Mouse (Mus musculus): Measurements from ENCODE around the gene Oscp1. TPM values are rescaled to one million over a fixed set of nuclear protein-coding genes. Genes with fewer than 3 reads are reported as not detected.

Oscp1 gene
- polyA plus RNA-seq, 1 experiment from 2014 or later: 23.7 TPM

DNA sequence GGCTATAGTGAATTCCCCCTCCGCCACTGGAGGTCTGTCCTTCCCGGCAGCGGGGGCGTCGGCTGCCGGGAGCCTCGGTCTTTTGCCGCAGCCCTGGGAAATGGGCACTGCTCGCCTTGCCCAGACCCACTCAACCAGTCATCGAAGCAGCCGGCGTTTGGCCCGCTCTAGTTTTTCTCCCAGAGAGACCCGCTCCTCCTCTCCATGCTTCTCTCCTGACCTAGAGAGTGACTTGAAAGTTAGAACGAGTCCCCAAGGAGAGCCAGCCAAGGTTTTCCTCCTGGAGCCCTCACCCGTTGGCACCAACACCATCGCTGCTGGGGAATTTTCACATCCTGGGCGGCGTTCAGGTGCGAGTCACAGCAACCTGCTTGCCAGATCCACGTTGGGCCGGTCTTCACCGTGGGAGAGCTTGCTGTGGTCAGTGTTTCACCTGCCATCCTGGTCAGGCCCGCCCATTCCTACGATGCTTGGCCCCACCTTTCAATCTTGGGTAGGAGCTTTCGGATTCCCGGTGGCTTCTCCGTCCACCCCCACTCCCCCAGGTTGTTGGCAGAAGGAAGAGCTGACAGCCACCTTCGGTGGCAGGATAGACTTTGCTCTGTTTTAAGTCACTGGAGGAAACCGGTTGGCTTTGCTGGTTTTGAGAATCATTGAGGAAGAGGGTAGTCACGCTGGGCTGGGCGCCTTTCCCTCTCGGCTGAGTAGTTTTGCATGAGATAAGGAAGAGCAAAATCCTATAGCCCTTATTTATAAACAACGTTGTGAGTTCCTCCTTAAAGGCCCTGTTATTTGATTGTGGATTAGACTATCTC is 46.1 kb downstream of the Oscp1 start:
- ATAC-seq (ENCODE audit: low read depth): peak; percentile 6
- no peaks in the 10 kb centered on the region for H3K9me3 ChIP-seq (ENCODE audit: control insufficient read depth, low read length)
- H3K27me3 ChIP-seq (ENCODE audit: control insufficient read depth, insufficient read depth, low read depth, low read length): no peaks in the 10 kb centered on the region
- no peaks in the 10 kb centered on the region for H3K36me3 ChIP-seq (ENCODE audit: control insufficient read depth, insufficient read depth, low read length)
- H3K9ac ChIP-seq (ENCODE audit: low read length): peak overlapping the region; percentile 87
- WGBS: 2% methylated on average over 34 of the region's 34 CpGs
- peak overlapping the region; percentile 85 for H3K4me3 ChIP-seq (ENCODE audit: low read length)
- H3K4me2 ChIP-seq (ENCODE audit: low read depth, low read length): peak overlapping the region; percentile 76
- H3K4me1 ChIP-seq (replicated peaks; ENCODE audit: control insufficient read depth, insufficient read depth, low read length): peaks cover 41% of the 10 kb centered on the region
- H3K27ac ChIP-seq (ENCODE audit: low read length): peak overlapping the region; percentile 69

DNA sequence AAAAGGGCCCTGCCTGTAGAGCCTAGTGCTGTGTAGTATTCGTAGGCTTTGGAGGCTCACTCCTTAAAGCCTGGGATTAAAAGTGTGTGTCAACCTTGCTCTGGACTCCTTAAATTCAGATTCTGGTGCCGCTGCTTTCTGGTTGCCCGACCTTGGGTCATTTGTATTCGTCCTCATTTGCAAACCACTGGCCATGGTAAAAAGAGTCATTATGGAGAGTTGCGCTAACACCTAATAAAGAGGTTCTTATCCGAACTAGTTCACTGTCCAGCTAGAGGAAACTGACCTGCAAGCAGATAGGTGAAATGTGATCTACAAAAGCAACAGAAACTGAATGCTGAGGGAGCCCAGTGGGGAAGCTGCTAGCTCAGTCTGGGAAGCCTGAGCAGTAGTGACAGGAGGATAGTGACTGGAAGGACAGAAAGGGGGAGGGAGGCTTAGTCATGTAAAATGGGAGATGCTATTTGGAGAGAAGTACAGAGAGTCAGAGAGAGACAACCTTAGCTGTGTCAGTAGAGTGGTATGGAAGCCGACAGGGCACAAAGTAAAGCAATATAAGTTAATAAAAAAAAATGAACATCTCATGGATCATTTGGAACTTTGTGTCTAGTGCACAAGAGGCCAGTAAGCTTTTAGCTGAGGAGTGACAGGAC is 46.9 kb downstream of the Oscp1 start:
- H3K4me1 ChIP-seq (replicated peaks; ENCODE audit: control insufficient read depth, insufficient read depth, low read length): peaks cover 49% of the 10 kb centered on the region
- H3K9ac ChIP-seq (ENCODE audit: low read length): no peak overlapping the region
- H3K36me3 ChIP-seq (ENCODE audit: control insufficient read depth, insufficient read depth, low read length): no peaks in the 10 kb centered on the region
- H3K4me2 ChIP-seq (ENCODE audit: low read depth, low read length): peak overlapping the region; percentile 76
- H3K27ac ChIP-seq (ENCODE audit: low read length): no peak overlapping the region
- no peaks in the 10 kb centered on the region for H3K27me3 ChIP-seq (ENCODE audit: control insufficient read depth, insufficient read depth, low read depth, low read length)
- ATAC-seq (ENCODE audit: low read depth): no peak
- peak overlapping the region; percentile 85 for H3K4me3 ChIP-seq (ENCODE audit: low read length)
- WGBS: 53% methylated on average over 7 of the region's 7 CpGs
- no peaks in the 10 kb centered on the region for H3K9me3 ChIP-seq (ENCODE audit: control insufficient read depth, low read length)

DNA sequence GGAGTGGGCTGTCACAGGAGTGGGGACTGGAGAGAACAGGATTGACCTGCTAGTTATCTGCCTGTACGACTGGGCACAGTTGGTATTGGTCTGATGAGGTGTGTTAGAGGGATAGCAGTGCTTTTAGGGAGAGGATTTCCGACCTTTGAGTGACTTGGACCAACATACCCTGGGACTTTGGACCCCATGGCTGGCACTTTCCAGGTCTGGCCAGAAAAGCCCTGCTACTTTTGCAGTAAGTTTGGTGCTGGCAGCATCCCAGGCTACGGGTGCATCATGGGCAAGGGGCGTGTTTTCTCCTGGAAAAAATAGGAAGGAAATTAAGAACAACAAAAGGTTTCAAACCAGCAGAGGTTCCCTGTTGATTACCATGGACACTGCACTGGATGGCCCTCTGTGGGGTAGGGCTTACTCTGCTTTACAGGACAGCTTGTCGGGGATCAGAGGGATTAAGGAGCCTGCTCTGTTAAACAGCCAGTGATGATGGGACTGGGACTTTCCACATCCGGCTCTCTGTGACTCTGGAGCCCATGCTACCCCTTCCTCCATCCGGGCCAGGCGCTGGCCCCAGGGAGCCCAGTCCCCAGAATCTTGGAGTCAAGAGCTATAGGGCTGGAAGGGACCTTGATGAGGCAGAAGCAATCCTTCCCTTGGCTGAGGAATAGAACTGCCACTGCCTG is 49.8 kb downstream of the Oscp1 start:
- Histone ChIP-seq H3K27ac (ENCODE audit: low read length) (0 out of 2 replicates have a peak overlapping the region, but pooled peaks have one; percentile 9), H3K27me3 (ENCODE audit: control insufficient read depth, insufficient read depth, low read depth, low read length) (no peaks in the 10 kb centered on the region), H3K4me3 (ENCODE audit: low read length) (no peak overlapping the region), H3K4me1 (replicated peaks; ENCODE audit: control insufficient read depth, insufficient read depth, low read length) (peaks cover 60% of the 10 kb centered on the region), H3K4me2 (ENCODE audit: low read depth, low read length) (no peak overlapping the region), H3K9me3 (ENCODE audit: control insufficient read depth, low read length) (no peaks in the 10 kb centered on the region), H3K9ac (ENCODE audit: low read length) (0 out of 2 replicates have a peak overlapping the region, but pooled peaks have one; percentile 13), H3K36me3 (ENCODE audit: control insufficient read depth, insufficient read depth, low read length) (no peaks in the 10 kb centered on the region)
- no peak for ATAC-seq (ENCODE audit: low read depth)
- WGBS: 65% methylated on average over 8 of the region's 8 CpGs

DNA sequence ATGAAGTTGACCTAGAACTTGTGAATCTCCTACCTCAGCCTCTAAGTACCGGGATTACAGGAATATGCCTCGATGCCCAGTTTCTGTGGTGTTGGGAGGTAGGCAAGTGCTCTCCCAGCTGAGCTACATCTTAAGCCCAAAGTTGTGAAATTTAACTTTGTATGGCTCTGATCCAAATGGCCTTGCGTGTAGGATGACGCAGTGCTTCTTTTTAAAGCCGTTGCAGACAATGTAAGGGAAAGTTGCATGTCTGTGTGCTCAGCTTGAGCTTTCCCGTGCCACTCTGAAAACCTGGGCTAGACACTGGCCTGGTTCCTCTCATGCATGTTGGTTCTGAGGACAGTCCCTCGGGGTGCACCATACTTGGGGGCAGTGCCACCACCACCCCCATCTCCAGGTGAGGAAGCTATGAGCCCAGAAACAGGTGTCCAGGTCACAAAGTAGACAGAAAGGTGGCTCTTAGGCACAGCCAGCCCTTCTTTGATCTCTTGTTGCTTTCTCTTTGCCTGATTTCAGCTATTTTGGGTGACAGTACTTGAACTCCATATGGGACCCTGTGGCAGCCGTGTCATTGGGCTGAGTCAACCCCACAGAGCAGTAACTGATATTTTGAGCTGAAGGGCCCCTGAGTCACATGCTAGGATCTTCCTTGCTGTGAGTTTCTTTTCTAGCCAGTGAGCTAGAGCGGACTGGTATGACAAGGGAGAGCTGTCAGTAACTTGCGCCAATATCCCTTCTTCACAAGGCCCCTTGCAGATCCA is 51.4 kb downstream of the Oscp1 start:
- Histone ChIP-seq H3K27ac (ENCODE audit: low read length) (peak overlapping the region; percentile 93), H3K36me3 (ENCODE audit: control insufficient read depth, insufficient read depth, low read length) (no peaks in the 10 kb centered on the region), H3K4me2 (ENCODE audit: low read depth, low read length) (peak overlapping the region; percentile 45), H3K4me1 (replicated peaks; ENCODE audit: control insufficient read depth, insufficient read depth, low read length) (peaks cover 62% of the 10 kb centered on the region), H3K27me3 (ENCODE audit: control insufficient read depth, insufficient read depth, low read depth, low read length) (no peaks in the 10 kb centered on the region), H3K9me3 (ENCODE audit: control insufficient read depth, low read length) (no peaks in the 10 kb centered on the region), H3K9ac (ENCODE audit: low read length) (peak overlapping the region; percentile 55; the same call in 1 of the 2 replicates), H3K4me3 (ENCODE audit: low read length) (no peak overlapping the region)
- 54% methylated on average over 10 of the region's 10 CpGs for WGBS
- no peak for ATAC-seq (ENCODE audit: low read depth)

DNA sequence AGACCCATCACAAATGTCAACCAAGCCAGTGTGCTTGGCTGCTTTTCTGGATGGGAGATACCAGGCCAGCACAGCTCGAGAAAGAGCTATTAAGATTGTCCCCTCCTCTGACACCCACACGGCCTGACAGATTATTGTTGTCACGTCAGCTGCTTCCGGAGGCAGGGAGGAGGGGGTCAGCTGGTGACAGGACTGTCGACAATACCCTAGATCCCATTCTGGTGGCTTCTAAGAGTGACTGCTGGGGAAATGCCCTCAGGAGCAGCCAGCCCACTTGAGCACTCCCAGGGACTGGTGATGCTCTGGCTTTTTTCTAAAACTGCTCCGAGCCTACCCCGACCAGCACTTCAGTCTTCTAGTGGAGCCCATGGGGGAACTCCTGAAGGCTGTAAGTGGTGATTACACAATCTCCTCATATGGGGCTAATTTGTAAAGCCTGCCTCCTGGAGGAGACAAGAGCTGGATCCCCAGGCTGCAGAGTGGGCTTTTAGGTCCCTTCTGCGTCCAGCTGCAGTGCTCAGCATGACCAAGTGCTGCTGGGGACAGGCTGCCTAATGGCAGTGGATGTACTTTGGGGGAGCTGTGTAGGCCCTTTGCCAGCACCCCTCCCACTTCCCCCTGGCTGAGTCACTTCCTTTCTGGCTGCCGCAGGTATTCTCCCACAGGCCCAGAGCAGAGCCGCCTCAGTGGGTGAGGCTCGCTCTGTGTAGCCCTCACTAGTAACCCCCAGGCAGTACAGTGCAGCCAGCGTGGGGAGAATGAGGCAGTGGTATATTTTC is 52.2 kb downstream of the Oscp1 start:
- H3K4me3 ChIP-seq (ENCODE audit: low read length): peak overlapping the region; percentile 8
- no peaks in the 10 kb centered on the region for H3K9me3 ChIP-seq (ENCODE audit: control insufficient read depth, low read length)
- ATAC-seq (ENCODE audit: low read depth): peak; percentile 88
- H3K27ac ChIP-seq (ENCODE audit: low read length): peak overlapping the region; percentile 93
- peak overlapping the region; percentile 45 for H3K4me2 ChIP-seq (ENCODE audit: low read depth, low read length)
- peak overlapping the region; percentile 55 for H3K9ac ChIP-seq (ENCODE audit: low read length)
- no peaks in the 10 kb centered on the region for H3K36me3 ChIP-seq (ENCODE audit: control insufficient read depth, insufficient read depth, low read length)
- 2% methylated on average over 12 of the region's 12 CpGs for WGBS
- no peaks in the 10 kb centered on the region for H3K27me3 ChIP-seq (ENCODE audit: control insufficient read depth, insufficient read depth, low read depth, low read length)
- H3K4me1 ChIP-seq (replicated peaks; ENCODE audit: control insufficient read depth, insufficient read depth, low read length): peaks cover 58% of the 10 kb centered on the region

DNA sequence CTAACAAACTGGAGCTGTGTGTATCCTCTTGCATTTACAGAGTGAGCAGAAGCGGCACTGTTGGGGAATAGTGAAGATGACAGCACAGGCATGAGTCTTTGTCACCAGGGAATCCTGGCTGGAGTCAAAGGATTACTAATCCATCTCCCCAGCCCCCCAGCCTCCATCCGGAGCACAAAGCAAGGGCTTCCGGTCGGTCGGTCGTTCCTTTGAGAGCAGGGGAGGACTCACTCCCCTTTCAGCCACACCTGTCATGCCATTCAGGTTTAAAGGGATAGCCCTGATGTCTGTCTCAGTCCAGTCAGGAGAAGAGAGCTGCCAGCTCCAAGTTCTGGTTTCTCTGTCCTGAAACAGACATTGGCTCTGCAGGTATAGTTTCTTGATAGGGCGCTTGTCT is 52.8 kb downstream of the Oscp1 start:
- H3K9ac ChIP-seq (ENCODE audit: low read length): peak overlapping the region; percentile 55
- H3K4me3 ChIP-seq (ENCODE audit: low read length): peak overlapping the region; percentile 8
- peak overlapping the region; percentile 45 for H3K4me2 ChIP-seq (ENCODE audit: low read depth, low read length)
- no peaks in the 10 kb centered on the region for H3K27me3 ChIP-seq (ENCODE audit: control insufficient read depth, insufficient read depth, low read depth, low read length)
- ATAC-seq (ENCODE audit: low read depth): peak; percentile 10
- WGBS: 15% methylated on average over 7 of the region's 7 CpGs
- no peaks in the 10 kb centered on the region for H3K9me3 ChIP-seq (ENCODE audit: control insufficient read depth, low read length)
- H3K27ac ChIP-seq (ENCODE audit: low read length): peak overlapping the region; percentile 93
- H3K4me1 ChIP-seq (replicated peaks; ENCODE audit: control insufficient read depth, insufficient read depth, low read length): peaks cover 58% of the 10 kb centered on the region
- no peaks in the 10 kb centered on the region for H3K36me3 ChIP-seq (ENCODE audit: control insufficient read depth, insufficient read depth, low read length)

DNA sequence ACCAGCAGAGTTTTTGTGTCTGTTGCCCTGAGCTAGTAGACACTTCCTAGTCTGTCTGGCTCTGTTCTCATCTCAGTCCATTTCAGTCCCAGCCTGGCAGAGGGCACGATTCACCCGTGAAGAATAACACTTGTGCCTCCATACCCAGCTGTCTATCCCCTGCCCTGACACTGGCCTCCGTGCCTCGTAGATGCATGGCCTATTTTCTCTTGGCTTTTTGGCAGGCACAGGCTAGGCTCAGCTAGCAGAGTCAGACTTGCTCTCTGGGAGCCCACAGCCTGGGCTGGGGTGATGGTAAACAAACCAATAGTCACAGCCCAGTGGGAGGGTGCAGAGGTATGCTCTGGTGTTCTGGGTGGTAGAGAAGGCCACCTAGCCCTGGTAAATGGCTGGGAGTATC is 54.9 kb downstream of the Oscp1 start:
- Histone ChIP-seq H3K36me3 (ENCODE audit: control insufficient read depth, insufficient read depth, low read length) (no peaks in the 10 kb centered on the region), H3K4me1 (replicated peaks; ENCODE audit: control insufficient read depth, insufficient read depth, low read length) (peaks cover 62% of the 10 kb centered on the region), H3K9ac (ENCODE audit: low read length) (no peak overlapping the region), H3K27ac (ENCODE audit: low read length) (no peak overlapping the region), H3K4me3 (ENCODE audit: low read length) (no peak overlapping the region), H3K27me3 (ENCODE audit: control insufficient read depth, insufficient read depth, low read depth, low read length) (no peaks in the 10 kb centered on the region), H3K9me3 (ENCODE audit: control insufficient read depth, low read length) (no peaks in the 10 kb centered on the region), H3K4me2 (ENCODE audit: low read depth, low read length) (no peak overlapping the region)
- ATAC-seq (ENCODE audit: low read depth): no peak
- 69% methylated on average over 4 of the region's 4 CpGs for WGBS

DNA sequence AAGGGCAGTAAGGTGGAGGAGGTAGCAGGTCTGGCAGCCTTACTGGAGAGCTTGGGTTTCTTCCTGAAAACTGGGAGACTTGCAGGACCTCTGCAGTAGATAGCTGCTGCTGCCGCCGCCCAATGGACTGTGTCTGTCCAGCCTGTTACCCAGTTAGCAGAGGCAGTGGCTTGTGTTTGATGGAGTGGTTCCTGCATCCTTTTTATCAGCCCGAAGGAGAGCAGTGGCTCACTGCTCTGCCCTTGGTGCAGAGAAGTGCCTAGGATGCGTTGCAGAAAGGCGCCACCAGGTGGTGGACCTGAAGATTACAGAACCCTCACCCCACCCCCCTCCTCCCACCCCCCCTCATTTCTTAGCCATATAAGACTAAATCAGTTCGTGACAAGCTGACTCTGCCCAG is 55.6 kb downstream of the Oscp1 start:
- ATAC-seq (ENCODE audit: low read depth): no peak
- no peak overlapping the region for H3K27ac ChIP-seq (ENCODE audit: low read length)
- H3K36me3 ChIP-seq (ENCODE audit: control insufficient read depth, insufficient read depth, low read length): no peaks in the 10 kb centered on the region

More for the DNA sequence above, 55.6 kb downstream of the Oscp1 start:
- H3K4me2 ChIP-seq (ENCODE audit: low read depth, low read length): no peak overlapping the region
- no peaks in the 10 kb centered on the region for H3K27me3 ChIP-seq (ENCODE audit: control insufficient read depth, insufficient read depth, low read depth, low read length)
- WGBS: 10% methylated on average over 6 of the region's 6 CpGs
- H3K4me3 ChIP-seq (ENCODE audit: low read length): no peak overlapping the region
- peaks cover 58% of the 10 kb centered on the region for H3K4me1 ChIP-seq (replicated peaks; ENCODE audit: control insufficient read depth, insufficient read depth, low read length)
- H3K9ac ChIP-seq (ENCODE audit: low read length): no peak overlapping the region
- H3K9me3 ChIP-seq (ENCODE audit: control insufficient read depth, low read length): no peaks in the 10 kb centered on the region
